Mouse (Mus musculus) c-Kit-negative CD71-positive TER-119-positive erythroid progenitor cells, embryonic 14.5 days (primary cell): Measurements from ENCODE around the gene Scarf1.

Source experiments
- DNase-seq: peaks from one replicate; pipeline ENCODE4 v3.0.0-alpha.2; 2013; ENCODE audit warnings: low read depth, low spot score

The Scarf1 gene

GRCm38 (mm10) chr11:75563851-75564548 is 50.7 kb downstream of the Scarf1 start:
- no peak for DNase-seq

DNA sequence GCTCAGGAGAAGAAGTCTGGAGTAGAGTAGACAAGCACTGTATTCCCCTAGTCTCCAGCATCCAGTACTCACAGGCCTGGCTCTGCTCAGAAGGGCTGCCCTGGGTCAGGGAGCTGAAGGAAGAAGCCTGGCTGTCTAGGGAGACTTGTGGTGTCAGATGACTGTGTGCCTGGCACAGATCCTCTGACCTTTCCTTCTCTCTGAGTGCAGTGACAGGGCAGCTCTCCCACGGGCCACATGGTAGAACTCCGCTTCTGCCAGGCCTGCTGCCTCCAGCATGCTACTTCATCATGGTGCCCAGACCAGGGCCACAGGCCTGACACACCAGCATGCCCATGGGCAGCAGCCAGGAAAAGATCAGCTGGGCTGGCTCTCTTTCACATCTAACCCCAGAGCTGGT is 52.5 kb downstream of the Scarf1 start:
- DNase-seq, result no peak

GRCm38 (mm10) chr11:75566276-75567196 is 53.2 kb downstream of the Scarf1 start:
- no peak for DNase-seq

DNA sequence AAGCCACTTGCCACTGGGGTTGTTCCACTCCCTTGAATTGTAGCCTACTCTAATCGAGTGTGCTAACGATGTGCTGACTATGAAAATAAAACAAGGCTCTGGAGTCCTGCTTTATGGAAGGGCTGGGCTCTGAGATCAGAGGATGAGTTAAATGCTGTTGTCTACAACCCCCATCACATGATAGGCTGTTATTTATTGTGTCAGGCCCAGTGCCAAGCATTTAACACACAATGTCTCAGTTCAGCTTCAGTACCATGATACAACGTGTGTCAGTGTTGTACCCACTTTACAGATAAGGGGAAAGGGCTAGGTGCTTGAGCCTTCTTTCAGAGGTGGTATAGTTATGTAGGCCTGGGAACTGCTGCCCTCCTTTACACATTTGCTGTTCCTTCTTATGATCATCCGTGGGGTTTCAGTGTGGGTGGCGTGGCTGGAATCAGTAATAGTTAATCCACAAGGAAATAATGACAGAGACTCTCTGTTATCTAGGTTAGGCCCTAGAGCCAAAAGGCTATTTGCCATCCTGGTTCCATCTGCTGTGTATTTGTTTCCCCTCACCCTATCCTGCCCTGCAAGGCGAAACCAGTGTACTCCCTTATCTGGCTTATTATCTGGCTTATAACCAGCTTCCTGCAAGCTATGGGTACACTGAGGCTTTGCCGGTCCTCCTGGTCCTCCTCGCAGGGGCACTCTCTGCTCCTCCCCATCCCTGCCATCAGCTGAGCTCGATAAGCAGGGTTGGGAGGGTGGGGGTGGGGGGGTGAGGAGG is 54.2 kb downstream of the Scarf1 start:
- no peak for DNase-seq

DNA sequence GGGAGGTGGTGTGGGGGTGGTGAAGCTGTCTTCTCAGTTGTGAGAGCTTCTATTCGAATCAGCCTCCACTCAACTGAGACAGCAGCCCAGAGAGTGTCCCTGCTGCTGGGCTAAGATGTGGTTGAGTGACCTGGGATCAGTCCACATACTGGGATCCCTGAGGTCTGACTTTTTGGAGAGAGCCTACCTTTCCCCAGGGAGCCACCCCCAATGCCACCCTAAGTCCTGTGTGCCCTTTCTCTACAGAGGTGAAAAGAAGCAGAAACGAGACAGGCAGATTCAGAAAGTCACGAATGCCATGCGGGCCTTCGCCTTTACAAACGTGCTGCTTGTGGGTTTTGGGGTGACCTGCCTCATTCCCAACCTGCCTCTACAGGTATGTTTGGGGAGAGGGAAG is 54.8 kb downstream of the Scarf1 start:
- no peak for DNase-seq

- no peak for DNase-seq
Measured at GRCm38 (mm10) chr11:75568962-75569361, 55.6 kb downstream of the Scarf1 start.

- DNase-seq, result no peak
Measured at GRCm38 (mm10) chr11:75570375-75571125, 57.2 kb downstream of the Scarf1 start.

GRCm38 (mm10) chr11:75571126-75571990 is 58.0 kb downstream of the Scarf1 start:
- DNase-seq, result no peak

- no peak for DNase-seq
Measured at GRCm38 (mm10) chr11:75572301-75572791, 59.0 kb downstream of the Scarf1 start.

GRCm38 (mm10) chr11:75572854-75573650 is 59.7 kb downstream of the Scarf1 start:
- DNase-seq, result peak; percentile 80

DNA sequence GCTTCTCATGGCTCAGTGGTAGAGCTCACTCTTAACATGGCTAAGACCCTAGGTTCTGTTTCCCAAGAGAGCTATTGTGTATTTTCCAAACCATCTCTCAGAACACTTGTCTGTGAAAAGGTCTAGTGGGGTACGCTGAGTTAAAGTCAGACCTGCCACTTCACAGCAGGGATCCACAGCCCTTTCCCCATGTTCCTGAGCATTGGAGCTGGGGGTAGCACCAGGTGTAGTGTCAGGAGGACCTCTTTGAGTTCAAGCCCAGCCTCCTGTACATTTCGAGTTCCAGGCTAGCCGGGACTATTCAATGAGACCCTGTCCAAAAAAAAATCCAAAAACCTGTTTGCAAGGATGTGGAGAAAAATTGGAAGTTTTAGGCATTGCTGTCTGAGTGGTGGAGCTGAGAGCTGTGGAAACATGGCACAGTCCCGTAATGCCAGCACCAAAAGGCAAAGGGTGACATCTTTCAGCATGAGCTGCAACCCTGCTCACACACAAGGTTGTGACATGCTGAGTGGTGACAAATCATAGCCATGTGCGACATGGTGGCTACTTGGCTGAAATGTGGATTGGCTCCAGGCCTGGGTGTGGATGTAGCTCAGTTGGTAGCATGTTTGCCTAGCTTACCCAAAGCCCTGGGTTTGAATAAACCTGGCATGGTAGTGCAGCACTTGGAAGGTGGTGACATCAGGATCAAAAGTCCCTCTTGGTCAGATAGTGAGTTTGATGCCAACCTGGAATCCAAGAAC is 61.2 kb downstream of the Scarf1 start:
- no peak for DNase-seq

- DNase-seq, result no peak
Measured at GRCm38 (mm10) chr11:75575560-75576123, 62.3 kb downstream of the Scarf1 start.
